Mouse (Mus musculus): ENCODE data around the gene Dvl3.

Gene Dvl3

DNA sequence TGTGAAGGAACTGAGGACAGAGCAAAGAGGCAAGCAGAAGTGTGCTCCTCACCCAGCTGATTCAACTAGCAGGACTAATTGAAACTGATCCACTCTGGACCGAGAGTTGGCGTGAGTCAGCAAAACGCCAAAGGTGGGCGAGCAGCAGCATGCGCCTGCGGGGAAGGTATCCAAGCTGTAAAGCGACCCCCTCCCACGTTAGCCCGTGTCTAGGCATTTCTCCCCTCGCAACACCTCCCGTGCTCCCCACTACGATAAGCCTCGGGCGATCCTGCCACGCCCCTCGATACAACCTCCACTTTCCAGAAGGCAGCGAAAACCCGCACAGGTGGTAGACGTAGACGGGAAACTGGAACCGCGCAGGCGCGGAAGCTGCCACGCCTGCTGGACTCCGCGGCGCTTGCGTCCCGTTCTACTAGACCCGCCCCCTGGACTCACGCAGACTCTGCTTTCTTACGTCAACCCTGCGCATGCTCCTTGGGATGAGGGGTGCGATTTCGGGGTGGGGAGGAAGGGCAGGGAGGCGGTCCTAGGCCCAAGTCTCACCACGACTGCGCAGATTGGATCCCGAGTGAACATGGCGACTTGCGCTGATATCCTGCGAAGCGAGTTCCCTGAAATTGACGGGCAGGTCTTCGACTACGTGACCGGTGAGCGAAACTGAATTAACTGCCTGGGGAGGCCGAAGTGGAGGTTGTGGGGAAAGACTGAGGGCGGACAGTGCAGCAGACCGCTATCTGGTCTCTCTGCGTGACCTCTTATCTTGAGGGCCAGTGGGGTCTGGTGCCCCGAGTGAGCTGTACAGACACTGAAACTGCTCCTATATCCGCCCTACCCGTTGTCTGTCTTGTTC is 31.5 kb downstream of the Dvl3 start, which contains the start of gene Abcf3:
TSS of gene Abcf3 (plus strand) at position 482 of the 853 bp plus-strand sequence.
- peak; percentile 99 for DNase-seq

DNA sequence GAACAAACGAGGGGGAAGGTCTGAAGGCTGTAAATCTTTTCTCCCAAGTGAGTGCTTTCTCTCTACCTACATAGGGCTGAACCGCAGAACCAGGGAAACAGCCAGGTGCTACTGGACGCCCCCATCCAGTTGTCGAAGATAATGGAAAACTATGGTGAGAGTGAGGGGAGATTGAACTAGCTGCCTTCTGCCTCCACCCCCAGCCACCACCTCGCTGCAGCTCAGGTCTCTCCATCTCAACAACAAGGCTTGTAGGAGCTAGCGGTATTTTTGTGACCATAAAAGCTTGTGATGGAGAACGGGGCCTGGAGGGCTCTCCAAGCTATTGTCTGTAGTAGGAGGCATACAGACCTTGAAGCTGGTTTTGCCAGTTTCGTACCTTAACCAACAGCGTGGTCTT is 32.4 kb downstream of the Dvl3 start:
- no peak for DNase-seq

DNA sequence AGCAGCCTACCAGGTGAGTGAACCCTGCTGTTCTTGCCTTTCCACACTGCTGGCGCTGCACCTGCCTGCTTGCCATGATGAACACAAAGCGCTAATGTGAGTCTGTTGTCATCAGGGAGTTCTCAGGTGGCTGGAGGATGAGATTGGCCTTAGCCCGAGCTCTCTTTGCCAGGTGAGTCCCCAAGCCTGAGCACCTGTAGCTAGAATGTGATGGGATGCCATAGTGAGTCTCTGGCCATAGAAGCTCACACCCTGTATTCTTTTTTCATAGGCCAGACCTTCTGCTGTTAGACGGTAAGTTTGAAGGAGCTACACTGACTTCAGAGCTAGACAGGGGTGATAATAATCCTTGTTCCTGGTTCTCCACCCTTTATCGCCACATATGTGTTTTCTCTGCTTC is 34.9 kb downstream of the Dvl3 start:
- no peak for DNase-seq

DNA sequence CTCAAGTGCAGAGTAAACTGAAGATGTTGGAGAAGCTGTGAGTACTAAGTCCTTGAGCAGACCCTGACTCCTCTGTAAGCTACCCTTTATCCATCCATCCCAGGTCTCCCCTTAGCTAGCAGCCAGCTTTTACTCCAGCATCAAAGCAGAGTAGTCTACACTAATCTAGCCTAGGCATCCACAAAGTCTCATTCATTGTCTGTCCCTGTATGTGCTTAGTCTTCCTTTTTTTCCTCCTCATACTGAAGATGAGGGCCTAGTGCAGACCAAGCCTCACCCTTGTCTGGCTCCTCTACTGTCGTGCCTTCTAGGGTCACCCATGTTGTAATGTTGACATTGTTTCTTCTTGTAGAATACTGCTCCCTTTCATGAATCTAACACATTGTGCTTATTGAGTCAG is 35.8 kb downstream of the Dvl3 start:
- no peak for DNase-seq

DNA sequence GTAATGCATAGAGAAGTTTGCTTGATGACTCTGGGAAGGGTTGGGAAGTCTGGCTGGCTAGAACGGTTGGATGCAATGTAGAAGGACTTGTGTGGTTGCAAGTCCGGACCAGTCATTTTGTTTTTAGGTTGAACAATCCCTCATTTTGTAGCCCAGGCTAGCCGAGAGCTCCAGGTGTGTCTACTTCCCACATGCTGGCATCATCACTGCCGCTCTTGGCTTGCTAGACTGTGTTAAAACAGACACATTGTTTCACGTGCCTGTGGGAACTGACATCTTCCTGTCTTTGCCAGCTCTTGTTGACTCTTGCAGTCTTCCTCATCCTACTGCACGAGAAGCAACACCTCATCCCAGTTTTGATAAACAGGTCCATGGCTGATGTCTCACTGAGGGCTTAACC is 38.2 kb downstream of the Dvl3 start:
- no peak for DNase-seq

DNA sequence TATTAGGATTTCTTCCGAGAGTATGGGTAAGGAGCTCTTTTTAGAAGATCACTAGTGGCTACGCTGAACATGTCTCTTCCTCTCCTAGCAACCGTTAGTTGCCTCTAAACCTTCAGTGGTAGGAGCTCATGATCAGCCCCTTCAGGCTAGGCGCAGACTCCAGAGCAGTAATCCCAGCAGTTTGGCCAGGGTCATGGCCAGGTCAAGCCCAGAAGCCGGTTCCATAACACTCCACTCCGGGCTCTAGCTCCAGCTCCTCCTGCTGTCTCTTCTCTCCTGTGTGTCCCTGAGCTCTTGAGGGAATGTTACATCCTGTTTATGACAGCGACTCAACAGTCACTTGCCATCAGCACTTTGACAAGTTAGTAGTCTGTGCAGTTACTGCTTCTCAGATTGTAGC is 40.6 kb downstream of the Dvl3 start:
- DNase-seq = no peak

DNA sequence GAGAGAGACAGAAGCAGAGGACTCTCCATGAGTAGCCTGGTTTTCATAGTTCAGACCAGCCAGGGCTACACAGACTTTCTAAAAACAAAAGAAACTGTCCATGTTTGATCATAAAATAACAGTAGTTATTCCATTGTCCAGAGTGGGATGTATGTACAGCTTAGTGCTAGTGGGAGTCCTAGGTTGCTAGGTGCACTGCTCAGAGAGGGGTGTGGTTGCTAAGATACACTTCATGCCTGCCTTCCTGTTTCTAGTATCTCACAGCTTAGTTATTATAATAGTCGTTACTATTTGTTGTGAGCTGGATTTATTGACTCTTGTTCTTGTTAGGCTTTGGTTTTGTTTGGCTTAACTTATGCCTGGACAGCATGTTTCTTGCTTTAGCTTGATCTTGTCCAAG is 48.3 kb downstream of the Dvl3 start:
- DNase-seq = no peak

Measured in kidney, postnatal 14 days (tissue).